Mouse (Mus musculus): ENCODE results near the gene Hbq1a. TPM values are rescaled to one million over a fixed set of nuclear protein-coding genes. Genes with fewer than 3 reads are reported as not detected.

The Hbq1a gene
- polyA plus RNA-seq, 1 experiment from 2014 or later: 1.5 TPM

GRCm38 (mm10) chr11:32339131-32339531, 39.3 kb downstream of the Hbq1a start:
- Histone ChIP-seq H3K36me3 (no peaks in the 10 kb centered on the region), H3K27me3 (replicated peaks) (no peaks in the 10 kb centered on the region), H3K9me3 (replicated peaks) (no peaks in the 10 kb centered on the region), H3K27ac (replicated peaks) (no peak overlapping the region), H3K9ac (replicated peaks) (no peak overlapping the region), H3K4me3 (replicated peaks) (no peak overlapping the region), H3K4me1 (no peaks in the 10 kb centered on the region), H3K4me2 (no peak overlapping the region)
- no peak for ATAC-seq (ENCODE audit: low FRiP score)
- 75% methylated on average over 2 of the region's 2 CpGs for WGBS

DNA sequence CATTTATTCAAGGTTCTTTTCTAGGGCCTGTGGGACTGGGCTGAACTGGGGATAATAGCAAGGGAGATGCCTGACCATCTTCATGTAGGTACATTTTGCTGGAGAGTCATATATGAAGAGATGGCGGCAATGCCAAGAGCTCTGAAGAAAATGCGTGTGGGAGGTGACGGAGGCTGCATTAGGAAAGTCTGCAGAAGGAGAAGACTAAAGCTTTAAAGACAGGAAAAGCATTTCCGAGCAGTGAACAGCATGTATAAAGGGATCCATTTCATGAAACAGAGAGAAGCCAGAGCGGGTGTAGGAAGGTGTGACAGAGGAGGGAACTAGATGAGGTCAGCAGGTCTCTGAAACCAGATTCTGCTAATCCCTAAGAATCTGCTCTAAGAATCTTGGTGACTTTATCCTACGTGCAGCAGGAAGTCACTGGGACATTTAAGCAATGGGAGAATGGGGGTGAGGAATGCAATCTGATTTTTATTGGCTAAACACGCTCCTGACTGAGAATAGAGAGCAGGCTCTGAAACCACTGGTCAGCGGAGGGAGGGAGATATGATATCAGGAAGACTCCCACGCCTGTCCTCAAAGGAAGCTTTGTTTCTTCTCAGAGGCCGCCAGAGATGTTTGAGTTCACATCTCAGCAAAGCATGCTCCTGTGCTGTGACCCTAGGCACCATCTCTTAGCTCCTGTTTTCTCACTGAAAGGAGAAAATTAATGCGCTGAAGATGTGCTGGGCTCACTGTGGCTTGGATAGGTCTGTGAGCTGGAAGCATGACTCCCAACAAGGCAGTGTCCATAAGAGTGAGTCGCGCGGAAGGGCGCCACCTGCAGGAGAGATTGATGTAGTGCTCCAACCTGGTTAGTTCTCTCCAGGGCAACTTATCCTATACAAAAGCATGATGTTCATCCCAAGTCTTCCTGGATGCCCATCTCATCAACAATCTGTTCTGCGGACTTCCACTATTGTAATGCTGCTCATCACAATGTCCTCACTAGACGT, 40.9 kb downstream of the Hbq1a start:
- Histone ChIP-seq H3K27me3 (replicated peaks) (no peaks in the 10 kb centered on the region), H3K9me3 (replicated peaks) (no peaks in the 10 kb centered on the region), H3K36me3 (no peaks in the 10 kb centered on the region), H3K27ac (replicated peaks) (no peak overlapping the region), H3K4me2 (no peak overlapping the region), H3K9ac (replicated peaks) (no peak overlapping the region), H3K4me3 (replicated peaks) (no peak overlapping the region), H3K4me1 (no peaks in the 10 kb centered on the region)
- no peak for ATAC-seq (ENCODE audit: low FRiP score)
- WGBS: 50% methylated on average over 17 of the region's 17 CpGs

GRCm38 (mm10) chr11:32342770-32343191, 42.9 kb downstream of the Hbq1a start:
- H3K4me2 ChIP-seq: no peak overlapping the region
- H3K9me3 ChIP-seq (replicated peaks): no peaks in the 10 kb centered on the region
- H3K36me3 ChIP-seq: no peaks in the 10 kb centered on the region
- no peak overlapping the region for H3K27ac ChIP-seq (replicated peaks)
- ATAC-seq (ENCODE audit: low FRiP score): no peak
- no peaks in the 10 kb centered on the region for H3K27me3 ChIP-seq (replicated peaks)
- H3K4me1 ChIP-seq: peaks cover 11% of the 10 kb centered on the region
- WGBS: 9% methylated on average over 2 of the region's 2 CpGs
- H3K4me3 ChIP-seq (replicated peaks): no peak overlapping the region
- no peak overlapping the region for H3K9ac ChIP-seq (replicated peaks)

DNA sequence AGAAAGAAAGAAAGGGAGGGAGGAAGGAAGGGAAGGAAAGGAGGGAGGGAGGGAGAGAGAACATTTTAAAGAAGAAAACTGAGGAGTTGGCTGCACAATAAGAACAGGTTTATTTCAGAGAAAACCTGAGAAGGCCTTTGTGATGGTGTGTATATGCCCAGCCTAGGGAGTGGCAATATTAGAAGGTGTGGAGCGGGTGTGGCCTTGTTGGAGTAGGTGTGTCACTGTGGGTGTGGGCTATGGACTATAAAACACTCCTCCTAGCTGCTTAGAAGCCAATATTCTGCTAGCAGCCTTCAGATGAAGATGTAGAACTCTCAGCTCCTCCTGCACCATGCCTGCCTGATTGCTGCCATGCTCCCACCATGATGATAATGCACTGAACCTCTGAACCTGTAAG, 43.5 kb downstream of the Hbq1a start:
- H3K36me3 ChIP-seq: no peaks in the 10 kb centered on the region
- no peak for ATAC-seq (ENCODE audit: low FRiP score)
- 100% methylated on average over 1 of the region's 1 CpGs for WGBS
- H3K9ac ChIP-seq (replicated peaks): no peak overlapping the region
- no peak overlapping the region for H3K27ac ChIP-seq (replicated peaks)
- H3K4me3 ChIP-seq (replicated peaks): no peak overlapping the region
- H3K4me1 ChIP-seq: peaks cover 15% of the 10 kb centered on the region
- no peak overlapping the region for H3K4me2 ChIP-seq
- H3K9me3 ChIP-seq (replicated peaks): no peaks in the 10 kb centered on the region
- no peaks in the 10 kb centered on the region for H3K27me3 ChIP-seq (replicated peaks)

DNA sequence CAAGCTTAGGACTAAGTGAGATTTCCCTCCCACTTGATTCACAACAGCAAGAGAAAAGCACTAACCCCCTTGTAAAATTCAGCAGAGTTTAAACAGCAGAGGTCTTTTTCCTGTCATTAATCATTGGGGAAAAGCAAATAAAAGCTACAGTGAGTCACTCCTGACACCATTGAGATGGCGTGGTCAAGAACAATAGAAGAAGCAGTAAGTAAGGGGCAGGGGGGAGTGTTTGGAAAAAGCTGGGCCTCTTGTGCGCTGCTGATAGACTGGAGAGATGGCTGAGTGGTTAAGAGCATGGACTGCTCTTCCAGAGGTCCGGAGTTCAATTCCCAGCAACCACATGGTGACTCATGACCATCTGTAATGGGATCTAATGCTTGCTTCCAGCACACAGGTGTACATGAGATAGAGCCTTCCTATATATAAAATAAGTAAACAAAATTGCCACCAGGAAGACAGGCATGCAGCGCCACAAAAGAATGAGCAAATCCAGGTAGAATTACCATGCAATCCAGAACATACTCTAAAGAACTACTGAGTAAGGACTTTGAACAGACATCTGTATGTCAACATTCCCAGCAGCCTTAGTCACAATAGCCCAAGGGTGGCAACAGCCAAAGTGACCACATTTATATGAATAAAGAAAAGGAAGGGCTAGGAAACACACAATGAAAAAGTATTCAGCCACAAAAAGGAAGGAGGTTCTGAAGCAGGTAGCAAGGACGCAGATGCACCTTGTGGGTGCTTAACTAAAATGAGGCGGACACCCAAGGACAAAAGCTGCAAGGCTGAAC, 45.8 kb downstream of the Hbq1a start:
- no peak overlapping the region for H3K9ac ChIP-seq (replicated peaks)
- no peak for ATAC-seq (ENCODE audit: low FRiP score)
- H3K4me1 ChIP-seq: peaks cover 39% of the 10 kb centered on the region
- no peaks in the 10 kb centered on the region for H3K27me3 ChIP-seq (replicated peaks)
- H3K36me3 ChIP-seq: 0 out of 2 replicates have a peak, but pooled peaks cover 2% of the 10 kb centered on the region
- no peak overlapping the region for H3K4me3 ChIP-seq (replicated peaks)
- 56% methylated on average over 6 of the region's 6 CpGs for WGBS
- H3K27ac ChIP-seq (replicated peaks): no peak overlapping the region
- no peak overlapping the region for H3K4me2 ChIP-seq
- no peaks in the 10 kb centered on the region for H3K9me3 ChIP-seq (replicated peaks)

- peak overlapping the region; percentile 84 for H3K27ac ChIP-seq (replicated peaks)
- no peaks in the 10 kb centered on the region for H3K9me3 ChIP-seq (replicated peaks)
- H3K36me3 ChIP-seq: peaks cover 17% of the 10 kb centered on the region
- peak overlapping the region; percentile 82 for H3K4me3 ChIP-seq (replicated peaks)
- H3K4me2 ChIP-seq: peak overlapping the region; percentile 86
- WGBS: 3% methylated on average over 10 of the region's 10 CpGs
- ATAC-seq (ENCODE audit: low FRiP score): peak; percentile 39
- no peaks in the 10 kb centered on the region for H3K27me3 ChIP-seq (replicated peaks)
- H3K4me1 ChIP-seq: peaks cover 41% of the 10 kb centered on the region
- H3K9ac ChIP-seq (replicated peaks): peak overlapping the region; percentile 82
Observed at GRCm38 (mm10) chr11:32347264-32347606, 47.4 kb downstream of the Hbq1a start.

DNA sequence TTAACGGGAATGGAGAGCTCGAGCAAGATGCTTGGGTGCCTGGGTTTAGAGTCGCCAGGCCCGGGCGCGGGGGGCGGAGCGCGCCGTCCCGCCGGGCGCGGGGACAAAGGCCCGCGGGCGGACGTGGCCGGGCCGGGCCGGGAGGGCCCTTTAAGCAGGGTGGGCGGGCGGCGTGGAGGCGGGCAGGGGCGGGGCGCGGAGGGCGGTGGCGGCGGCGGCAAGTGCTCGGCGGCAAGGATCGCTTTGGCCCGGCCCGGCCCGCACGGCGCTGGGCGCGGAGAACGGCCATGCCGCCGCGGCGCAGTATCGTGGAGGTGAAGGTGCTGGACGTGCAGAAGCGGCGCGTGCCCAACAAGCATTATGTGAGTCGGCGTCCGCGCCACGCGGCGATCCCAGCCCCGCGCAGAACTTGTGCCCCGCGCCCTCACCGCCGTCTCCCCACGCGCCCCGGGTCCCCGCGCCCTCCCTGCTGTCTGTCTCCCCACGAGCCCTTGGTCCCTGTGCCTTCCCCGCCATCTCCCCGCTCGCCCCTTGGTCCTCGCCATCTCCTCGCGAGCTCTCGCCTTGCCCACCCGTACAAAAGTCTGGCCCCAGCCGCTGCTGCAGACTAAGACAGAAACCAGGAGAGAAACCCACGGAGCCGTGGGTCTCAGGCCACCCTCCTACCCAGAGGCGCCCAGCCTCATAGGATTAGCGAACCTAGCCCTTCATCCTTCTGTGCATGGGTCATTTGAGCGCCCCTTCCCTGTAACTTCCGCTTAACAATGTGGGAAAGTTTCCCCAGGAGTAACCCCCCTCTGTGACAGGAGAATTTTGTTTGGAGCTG, 48.0 kb downstream of the Hbq1a start, which contains the start of gene Sh3pxd2b:
Sh3pxd2b (plus strand) TSS at position 214 of the 826 bp plus-strand sequence.
- H3K9ac ChIP-seq (replicated peaks): peak within 1 kb of the TSS; percentile 82
- ATAC-seq (ENCODE audit: low FRiP score): peak; percentile 80
- H3K9me3 ChIP-seq (replicated peaks): no peaks in the 10 kb centered on the region
- WGBS: 0% methylated on average over 69 of the region's 86 CpGs
- peaks cover 20% of the 10 kb centered on the region for H3K36me3 ChIP-seq
- H3K4me2 ChIP-seq: peak within 1 kb of the TSS; percentile 86
- H3K4me1 ChIP-seq: peaks cover 41% of the 10 kb centered on the region
- H3K27me3 ChIP-seq (replicated peaks): no peaks in the 10 kb centered on the region
- peak within 1 kb of the TSS; percentile 84 for H3K27ac ChIP-seq (replicated peaks)
- peak within 1 kb of the TSS; percentile 82 for H3K4me3 ChIP-seq (replicated peaks)

DNA sequence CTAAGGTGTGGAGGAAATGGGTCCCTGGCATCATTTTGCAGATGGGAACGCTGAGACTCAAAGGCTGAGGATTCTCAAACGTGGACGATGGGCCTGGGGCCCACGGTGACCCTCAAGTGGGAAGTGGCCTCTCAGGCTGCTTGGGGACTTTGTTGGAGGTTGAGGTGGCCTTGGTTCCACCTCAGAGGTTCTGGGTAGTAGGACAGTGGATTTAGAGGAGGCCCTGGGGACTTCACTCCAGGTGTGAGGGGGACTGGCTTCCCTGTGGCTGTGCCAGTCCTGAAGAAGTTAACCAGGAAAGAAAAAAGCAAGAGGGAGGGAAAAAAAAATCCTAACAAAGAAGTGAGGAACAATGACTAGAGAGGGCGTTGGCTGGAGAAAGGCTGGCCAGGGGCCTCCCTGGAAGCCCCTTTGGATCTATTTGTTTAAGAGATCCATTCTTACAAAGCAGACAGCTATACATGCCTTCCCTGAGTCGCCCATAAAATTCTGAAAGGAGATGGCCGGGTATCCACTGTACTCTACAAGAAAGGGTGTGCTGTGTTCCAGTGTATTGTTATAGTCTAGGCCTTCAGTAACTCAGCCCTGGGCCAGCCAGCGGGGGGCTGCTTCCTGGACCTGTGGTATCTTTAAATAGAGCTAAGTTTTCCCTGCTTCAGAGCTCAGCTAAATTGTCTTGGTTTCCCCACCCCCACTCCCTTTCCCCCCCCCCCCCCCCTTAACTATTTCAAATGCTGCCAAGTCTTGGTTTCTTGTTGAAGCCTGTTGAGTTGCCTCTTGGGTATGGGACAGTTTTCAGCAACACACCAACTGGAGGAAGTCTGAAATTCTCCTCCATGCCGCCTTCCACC, 48.8 kb downstream of the Hbq1a start:
- peak overlapping the region; percentile 82 for H3K9ac ChIP-seq (replicated peaks)
- H3K4me1 ChIP-seq: peaks cover 41% of the 10 kb centered on the region
- ATAC-seq (ENCODE audit: low FRiP score): no peak
- peak overlapping the region; percentile 82 for H3K4me3 ChIP-seq (replicated peaks)
- H3K36me3 ChIP-seq: peaks cover 20% of the 10 kb centered on the region
- H3K27ac ChIP-seq (replicated peaks): peak overlapping the region; percentile 84
- WGBS: 14% methylated on average over 9 of the region's 9 CpGs
- H3K27me3 ChIP-seq (replicated peaks): no peaks in the 10 kb centered on the region
- peak overlapping the region; percentile 86 for H3K4me2 ChIP-seq
- H3K9me3 ChIP-seq (replicated peaks): no peaks in the 10 kb centered on the region

- H3K4me3 ChIP-seq (replicated peaks): peak overlapping the region; percentile 82
- H3K4me2 ChIP-seq: peak overlapping the region; percentile 86
- H3K9me3 ChIP-seq (replicated peaks): no peaks in the 10 kb centered on the region
- peak overlapping the region; percentile 26; the same call in 1 of the 2 replicates for H3K9ac ChIP-seq (replicated peaks)
- no peak for ATAC-seq (ENCODE audit: low FRiP score)
- H3K36me3 ChIP-seq: peaks cover 20% of the 10 kb centered on the region
- no peaks in the 10 kb centered on the region for H3K27me3 ChIP-seq (replicated peaks)
- WGBS: 64% methylated on average over 13 of the region's 13 CpGs
- peaks cover 46% of the 10 kb centered on the region for H3K4me1 ChIP-seq
- H3K27ac ChIP-seq (replicated peaks): peak overlapping the region; percentile 84; the same call in 1 of the 2 replicates
Observed at GRCm38 (mm10) chr11:32349284-32349953, 49.5 kb downstream of the Hbq1a start.
